Mouse (Mus musculus): ENCODE results near the gene Rbms3.

Gene Rbms3

GRCm38 (mm10) chr9:116748857-116749584 lies 880.7 kb downstream of the Rbms3 start:
- DNase-seq (ENCODE audit: low read depth), result no peak

DNA sequence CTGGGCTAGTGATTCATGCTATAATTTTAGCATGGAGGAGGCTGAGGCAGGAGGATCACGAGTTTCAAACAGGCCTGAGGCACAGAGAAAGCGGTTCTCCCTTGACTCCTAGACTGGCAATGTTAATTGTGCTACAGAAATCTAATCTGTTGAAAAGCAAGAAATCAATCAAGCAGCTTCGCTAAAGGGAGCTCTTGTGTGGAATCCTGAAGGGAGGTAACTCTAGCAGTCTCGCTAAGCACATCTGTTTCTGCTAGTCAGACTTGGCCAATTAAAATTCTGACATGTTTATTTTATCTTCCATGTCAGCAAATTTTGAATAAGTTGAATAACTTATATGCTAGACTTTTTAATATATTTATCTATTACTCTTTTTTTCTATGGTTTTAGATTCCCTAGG lies 881.4 kb downstream of the Rbms3 start:
- no peak for DNase-seq (ENCODE audit: low read depth)

- DNase-seq (ENCODE audit: low read depth), result no peak
Observed at GRCm38 (mm10) chr9:116746871-116747270, 882.8 kb downstream of the Rbms3 start.

- DNase-seq (ENCODE audit: low read depth), result no peak
Observed at GRCm38 (mm10) chr9:116737786-116738185, 891.9 kb downstream of the Rbms3 start.

DNA sequence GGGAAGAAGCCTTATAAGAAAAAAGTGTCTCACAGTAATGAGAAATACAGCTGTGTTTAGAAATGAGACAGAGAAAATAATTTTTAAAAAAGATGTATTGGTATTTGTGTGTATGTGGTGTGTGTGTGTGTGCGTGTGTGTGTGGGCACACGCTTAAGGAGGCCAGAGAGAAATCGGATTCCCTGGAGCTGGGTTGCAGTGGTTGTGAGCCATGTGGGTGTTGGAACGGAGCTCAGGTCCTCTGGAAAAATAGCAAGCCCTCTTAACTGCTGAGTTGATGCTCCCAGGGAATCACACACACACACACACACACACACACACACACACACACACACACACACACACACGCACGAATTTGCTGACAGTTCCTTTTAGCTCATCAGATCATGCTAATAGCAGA lies 900.5 kb downstream of the Rbms3 start:
- DNase-seq (ENCODE audit: low read depth), result no peak

- DNase-seq (ENCODE audit: low read depth), result no peak
Observed at GRCm38 (mm10) chr9:116728655-116729054, 901.1 kb downstream of the Rbms3 start.

DNA sequence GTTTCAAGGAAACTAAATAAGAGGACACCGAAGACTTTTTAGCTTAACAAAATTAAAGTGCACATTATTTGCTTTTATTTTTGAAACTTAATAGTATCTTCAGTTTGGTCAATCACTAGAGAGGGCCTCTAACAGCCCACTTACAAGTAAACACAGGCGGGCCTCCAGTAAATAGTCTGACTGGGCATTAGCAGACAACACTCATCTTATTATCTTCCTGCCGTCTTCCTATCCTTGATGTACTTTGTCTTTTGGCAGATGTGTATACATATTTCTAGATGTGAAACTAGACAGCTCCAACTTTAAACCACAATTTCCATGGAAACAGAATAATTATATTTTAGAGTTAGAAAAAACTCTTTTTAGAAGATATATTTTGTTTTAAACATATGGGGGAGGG lies 901.6 kb downstream of the Rbms3 start:
- no peak for DNase-seq (ENCODE audit: low read depth)

- no peak for DNase-seq (ENCODE audit: low read depth)
Observed at GRCm38 (mm10) chr9:116724581-116724980, 905.1 kb downstream of the Rbms3 start.

- no peak for DNase-seq (ENCODE audit: low read depth)
Observed at GRCm38 (mm10) chr9:116703119-116703518, 926.6 kb downstream of the Rbms3 start.

GRCm38 (mm10) chr9:116702611-116703010 lies 927.1 kb downstream of the Rbms3 start:
- no peak for DNase-seq (ENCODE audit: low read depth)

GRCm38 (mm10) chr9:116701511-116702179 lies 928.1 kb downstream of the Rbms3 start:
- no peak for DNase-seq (ENCODE audit: low read depth)

GRCm38 (mm10) chr9:116688615-116689014 lies 941.1 kb downstream of the Rbms3 start:
- DNase-seq (ENCODE audit: low read depth), result no peak

- no peak for DNase-seq (ENCODE audit: low read depth)
Observed at GRCm38 (mm10) chr9:116677142-116677541, 952.6 kb downstream of the Rbms3 start.

GRCm38 (mm10) chr9:116676445-116676844 lies 953.3 kb downstream of the Rbms3 start:
- DNase-seq (ENCODE audit: low read depth), result no peak

GRCm38 (mm10) chr9:116674191-116674590 lies 955.5 kb downstream of the Rbms3 start:
- DNase-seq (ENCODE audit: low read depth), result no peak

GRCm38 (mm10) chr9:116661026-116661425 lies 968.7 kb downstream of the Rbms3 start:
- no peak for DNase-seq (ENCODE audit: low read depth)

GRCm38 (mm10) chr9:116659936-116660335 lies 969.8 kb downstream of the Rbms3 start:
- no peak for DNase-seq (ENCODE audit: low read depth)

DNA sequence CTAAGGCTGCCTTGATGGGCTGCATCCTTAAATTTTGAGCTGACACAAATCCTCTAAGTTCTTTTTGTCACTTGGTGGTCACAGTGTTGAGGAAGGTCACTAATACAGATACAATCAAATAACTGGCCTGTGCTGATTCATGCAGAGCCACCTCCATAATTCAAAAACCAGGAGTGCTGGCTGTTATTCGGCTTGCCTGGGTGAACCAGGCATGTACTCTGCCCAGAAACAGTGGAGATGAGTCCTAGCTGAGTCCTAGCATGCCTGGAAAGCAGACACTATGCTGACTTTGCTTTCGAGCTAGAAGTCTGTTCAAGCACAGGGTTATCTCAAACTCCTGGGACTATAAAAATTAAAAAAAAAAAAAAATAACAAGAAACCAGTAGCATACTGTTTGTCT lies 972.6 kb downstream of the Rbms3 start:
- DNase-seq (ENCODE audit: low read depth), result no peak

DNA sequence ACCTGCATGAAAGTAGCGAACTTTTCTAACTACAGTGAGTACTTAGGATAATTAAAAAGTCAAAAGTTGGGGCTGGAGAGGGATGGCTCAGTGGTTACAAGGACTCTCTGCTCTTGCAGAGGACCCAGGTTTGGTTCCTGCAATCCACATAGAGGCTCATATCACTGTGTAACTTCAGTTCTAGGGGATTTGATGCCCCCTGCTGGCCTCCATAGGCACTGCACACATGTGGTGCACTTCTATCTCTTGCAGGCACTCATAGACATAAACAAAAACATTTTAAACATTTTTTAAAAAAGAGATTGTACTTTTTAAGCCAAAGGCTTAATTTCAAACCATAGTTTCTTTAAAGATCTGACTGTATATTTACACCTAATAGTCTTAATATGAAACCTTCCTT lies 978.3 kb downstream of the Rbms3 start:
- DNase-seq (ENCODE audit: low read depth), result no peak

DNA sequence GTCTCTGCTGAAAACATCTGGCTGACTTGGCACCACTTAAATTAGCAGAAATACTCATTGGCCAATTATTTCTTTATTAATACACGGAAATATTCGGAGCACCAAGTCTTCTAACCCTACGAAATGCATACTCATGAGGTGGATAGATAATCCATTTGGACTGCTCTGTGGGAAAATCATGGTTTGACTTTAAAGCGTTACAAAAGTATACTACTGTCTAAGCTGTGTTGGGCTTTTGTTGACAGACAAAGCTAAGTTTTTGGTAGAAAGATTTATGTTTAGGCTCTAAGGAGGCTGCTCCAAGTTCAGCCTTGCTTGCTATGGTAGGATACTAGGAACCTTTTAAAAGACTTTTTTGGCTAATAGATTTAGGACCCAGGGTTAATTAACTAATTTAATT lies 979.8 kb downstream of the Rbms3 start:
- no peak for DNase-seq (ENCODE audit: low read depth)

DNA sequence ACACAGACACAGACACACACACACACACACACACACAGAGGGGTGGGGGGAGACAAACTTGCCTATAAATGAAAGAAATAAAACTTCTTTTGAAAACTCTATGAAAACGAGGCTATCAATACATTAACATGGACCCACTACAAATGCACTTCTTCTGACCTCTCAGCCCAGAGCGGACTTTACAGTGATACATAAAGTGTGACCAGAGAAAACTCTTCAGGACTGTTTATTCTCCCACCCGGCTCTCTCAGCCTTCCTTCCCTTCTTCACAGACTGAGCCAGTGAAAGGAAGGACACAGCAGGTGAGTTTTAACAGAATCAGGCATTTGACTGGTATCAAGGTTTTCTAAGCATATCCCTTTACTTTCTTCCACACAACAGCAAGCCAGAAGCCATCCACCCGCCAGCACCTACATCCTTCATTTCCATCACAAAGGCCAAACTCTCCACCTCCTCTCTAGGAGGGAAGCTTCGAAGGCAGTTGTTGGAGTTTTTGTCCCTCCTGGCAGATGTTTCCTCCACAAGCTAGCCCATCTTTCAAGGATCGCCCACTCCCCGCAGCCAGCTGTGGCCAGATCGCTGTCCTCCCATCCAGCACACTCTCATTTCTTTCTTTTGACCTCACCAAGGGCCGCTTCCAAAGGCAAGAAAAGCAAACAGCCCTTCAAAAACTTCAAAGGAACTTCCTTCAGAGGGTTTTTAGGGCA lies 980.5 kb downstream of the Rbms3 start:
- no peak for DNase-seq (ENCODE audit: low read depth)

GRCm38 (mm10) chr9:116644616-116645015 lies 985.1 kb downstream of the Rbms3 start:
- DNase-seq (ENCODE audit: low read depth), result no peak

DNA sequence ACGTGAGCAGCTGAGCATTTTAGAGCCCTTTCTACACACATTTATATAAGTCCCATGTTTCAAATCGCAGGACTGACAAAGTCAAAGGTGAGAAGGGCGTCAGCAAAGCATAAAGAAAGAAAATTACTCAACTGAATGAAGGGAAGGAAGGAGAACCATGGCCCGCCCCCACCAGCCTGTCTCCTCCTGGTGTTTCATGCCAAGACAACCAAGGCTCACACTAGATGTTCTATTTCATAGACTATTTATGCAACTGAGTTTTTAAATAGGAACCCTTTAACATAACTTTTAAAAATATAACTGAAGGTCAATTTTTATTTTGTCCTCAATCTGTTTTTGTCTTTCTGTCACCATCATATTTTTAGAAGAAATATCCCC lies 989.4 kb downstream of the Rbms3 start:
- no peak for DNase-seq (ENCODE audit: low read depth)
